Mouse (Mus musculus) mouse trophoblast stem cell (cell line): ENCODE results near the gene Cep170.

ENCODE experiments used
- in situ Hi-C, 2 experiments: fragments of 300-500 bp; cut with MseI, MboI; formaldehyde crosslinking; loops; 2 replicates in 1 of 2; 3 replicates in 1 of 2; pipeline ENCODE4 v1.15.1; 2025

The Cep170 gene

DNA sequence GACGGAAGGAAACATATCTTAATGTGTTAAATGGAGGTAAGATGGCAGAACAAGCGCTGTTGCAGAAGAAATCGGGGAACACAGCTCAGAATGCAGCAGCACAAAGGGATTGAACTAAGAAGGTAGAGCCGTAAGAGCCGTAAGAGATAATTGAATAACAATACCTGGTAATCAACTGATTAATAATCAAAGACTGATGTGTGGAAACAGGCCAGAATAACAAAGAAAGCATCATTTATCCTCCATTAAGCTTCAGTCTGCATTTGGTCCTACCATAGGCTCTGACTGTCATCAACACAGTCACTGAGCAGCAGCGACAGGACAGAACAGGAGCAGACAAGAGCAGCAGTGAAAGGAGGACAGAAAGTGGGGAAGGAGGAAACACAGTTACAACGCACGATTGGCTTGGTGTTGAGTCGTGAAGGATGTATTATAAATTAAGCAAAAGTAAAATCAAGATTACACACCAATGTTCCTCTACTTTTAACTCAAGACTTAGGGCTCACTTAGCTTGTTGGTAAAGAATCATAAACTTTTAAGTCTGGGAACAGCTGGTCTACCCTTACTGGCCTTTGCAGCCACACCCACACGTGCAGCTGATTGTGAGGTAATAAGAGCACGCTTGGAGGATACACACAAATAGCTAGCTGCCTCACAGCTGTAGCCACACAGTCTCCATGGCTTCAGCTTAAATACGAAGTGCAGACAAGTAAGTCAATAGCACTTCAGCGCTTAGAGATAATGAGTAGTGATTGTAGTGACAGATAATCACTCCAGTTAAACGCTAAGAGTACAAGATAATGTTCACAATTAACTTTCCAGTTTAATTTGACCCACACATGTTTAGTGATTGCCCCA, 59.8 kb downstream of the Cep170 start:
- in situ Hi-C loops, result no loop called here

DNA sequence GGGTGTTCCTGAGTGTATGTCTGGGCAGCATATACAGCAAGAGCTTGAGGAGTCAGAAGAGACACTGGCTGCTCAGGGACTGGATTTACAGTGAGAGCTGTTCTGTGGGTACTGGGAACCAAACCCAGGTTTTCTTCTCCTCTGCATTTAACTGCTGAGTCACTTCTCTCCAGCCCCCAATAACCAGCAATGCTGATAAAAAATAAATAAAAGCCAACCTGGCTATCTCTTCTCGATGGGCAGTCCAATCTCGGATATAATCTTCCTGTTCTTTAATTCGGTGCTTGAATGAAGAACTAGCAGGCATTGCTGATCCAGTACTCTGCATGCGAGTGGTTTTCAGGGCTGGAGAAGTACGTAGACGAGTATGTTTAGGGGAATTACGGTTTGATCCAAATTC, 64.2 kb downstream of the Cep170 start:
- in situ Hi-C loops, result no loop called here

DNA sequence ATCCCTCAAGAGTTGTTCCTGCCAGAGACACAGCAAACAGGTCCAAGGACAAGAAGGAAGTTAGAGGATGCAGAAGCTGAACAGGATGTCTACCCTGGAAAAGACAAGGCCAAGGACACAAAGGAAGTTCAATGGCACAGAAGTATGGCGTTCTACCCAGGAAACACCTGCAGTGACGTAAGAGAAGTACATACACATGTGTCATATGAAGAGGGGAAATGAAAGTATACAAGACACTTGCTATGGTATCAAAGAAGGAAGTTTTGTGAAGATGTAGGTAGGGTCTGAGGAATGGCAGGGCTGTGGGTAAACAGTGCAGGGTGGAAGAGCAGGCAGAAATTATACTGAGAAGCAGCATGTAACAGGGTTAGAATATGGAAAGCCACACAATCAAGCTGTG, 81.0 kb downstream of the Cep170 start:
- in situ Hi-C loops, result no loop called here

DNA sequence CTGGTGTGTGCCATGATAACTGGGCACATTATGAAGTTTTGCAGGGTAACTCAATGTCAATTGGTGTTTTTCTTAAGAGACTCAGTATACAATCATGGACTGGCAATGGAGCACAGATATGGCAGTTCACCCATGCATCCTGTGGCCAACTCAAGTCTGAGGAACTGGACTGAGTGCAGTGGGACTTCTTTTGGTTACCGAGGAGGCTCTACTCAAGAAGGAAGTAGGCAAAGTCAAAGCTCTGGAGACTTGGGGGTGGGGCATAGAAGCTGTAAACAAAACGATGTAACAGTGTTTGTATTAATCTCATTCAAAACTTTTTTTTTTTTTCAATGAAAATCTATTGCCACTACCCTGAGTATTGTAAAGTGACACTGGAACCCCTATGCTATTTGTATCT, 83.3 kb downstream of the Cep170 start:
- in situ Hi-C loops, result no loop called here

DNA sequence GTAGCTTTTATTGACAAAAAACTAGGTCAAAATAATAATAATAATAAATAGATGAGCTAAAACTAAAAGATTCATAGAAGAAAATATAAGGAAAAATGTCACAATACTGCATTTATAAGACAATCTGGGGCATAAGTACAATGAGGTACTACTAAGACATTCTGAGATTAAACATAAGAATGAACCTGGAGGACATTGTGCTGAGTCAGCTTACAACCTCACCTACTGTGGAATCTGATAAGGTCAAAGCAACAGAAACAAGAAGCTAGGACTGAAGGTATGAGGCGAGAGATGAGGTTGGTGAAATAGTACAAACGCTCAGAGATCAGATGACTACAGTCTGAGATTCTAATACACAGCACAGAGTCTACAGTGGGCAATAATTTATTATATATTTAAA, 86.5 kb downstream of the Cep170 start:
- in situ Hi-C loops, result no loop called here

DNA sequence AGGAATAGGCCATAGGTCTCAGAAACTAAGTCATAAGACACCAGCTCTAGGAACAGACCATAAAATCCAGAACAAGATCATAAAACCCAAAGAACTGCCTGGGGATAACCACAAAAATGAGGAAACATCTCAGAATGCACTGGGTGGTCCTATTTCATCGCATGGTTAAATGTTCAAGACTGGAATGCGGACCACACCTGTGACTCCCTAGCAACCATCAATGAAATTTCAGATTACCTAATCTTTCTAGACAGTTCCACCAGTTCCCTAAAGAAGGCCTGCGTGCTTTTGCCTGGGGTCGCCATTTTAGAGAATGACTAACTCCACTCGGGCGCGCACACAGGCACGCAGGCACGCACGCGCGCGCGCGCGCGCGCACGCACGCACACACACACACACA, 89.1 kb downstream of the Cep170 start:
- in situ Hi-C loops, result no loop called here

DNA sequence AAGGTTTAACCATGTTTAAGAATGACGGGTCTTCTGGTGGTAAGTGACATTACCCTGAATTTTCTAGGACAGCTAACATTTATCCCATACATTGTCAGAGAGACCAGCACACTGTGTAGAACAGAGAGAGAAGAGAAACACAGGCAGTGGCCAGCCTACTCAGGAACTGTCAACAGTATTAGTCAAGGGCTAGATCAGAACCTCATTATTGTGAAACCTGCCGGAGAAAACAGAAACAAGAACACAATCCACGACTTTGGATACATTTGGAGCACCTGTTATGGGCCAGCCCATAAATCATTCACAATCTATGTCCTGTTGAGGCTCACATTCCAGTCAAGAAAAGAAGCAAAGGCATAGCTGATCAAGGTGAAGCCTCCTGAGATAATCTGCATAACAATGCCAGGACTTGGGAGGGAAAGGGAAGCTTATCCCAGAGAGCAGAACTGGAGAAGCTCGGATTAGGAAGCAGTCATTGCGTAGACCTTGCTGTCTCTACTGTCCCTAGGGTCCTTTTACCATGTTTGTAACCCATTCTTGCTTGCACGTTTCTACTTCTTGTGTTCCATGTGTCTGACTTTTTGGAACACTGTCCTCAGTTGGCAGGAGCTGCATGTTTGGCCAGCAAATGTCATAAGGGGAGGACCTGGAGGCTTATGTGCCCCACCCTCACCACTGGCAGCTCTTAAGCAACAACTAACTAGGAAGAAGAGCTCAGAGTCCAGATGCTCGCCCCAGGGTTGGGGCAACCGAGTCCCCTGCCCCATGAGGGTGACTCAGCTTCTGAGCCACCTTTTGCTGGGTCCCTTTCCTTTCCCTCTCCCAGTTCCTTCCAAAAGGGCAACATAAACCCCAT, 89.8 kb downstream of the Cep170 start:
- in situ Hi-C loops, result no loop called here

DNA sequence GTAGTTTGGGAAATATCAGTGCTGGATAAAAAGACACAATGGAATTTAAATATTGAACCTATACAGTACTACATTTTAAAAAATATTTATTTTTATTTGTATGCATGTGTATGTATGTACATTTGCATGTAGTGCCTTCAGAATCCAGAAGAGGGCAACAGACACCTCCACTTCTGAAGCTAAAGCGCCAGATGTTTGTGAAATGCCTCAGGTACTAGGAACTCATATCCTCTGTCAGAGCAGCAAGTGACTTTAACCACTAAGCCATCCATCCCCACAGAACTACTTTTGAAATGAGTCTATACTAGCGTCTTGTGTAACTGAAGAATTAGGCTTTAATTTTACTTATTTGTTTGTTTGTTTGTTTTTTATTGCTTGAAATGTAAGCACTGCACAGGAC, 101.4 kb downstream of the Cep170 start:
- in situ Hi-C loops, result loop anchor here (5.0 kb wide), 1 partner anchor 150 kb away; no protein-coding TSS in a partner anchor

DNA sequence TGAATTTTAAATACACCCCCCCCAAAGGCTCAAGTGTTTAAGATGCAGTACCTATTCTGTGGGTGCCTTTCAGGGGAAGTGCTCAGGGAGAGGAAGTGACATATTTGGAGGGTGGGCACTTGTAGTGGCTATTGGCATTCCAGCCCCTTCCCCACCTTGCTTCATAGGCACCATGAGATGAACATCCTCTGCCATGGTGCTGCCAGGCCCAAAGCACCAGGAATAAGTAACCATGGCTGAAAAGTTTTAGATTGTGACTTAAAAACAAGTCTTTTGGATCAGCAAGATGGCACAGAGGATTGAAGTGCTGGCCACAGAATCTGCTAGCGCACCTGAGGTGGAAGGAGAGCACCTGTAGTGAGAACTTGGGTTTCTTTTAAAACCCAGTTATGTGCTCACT, 113.6 kb downstream of the Cep170 start:
- in situ Hi-C loops, result no loop called here

DNA sequence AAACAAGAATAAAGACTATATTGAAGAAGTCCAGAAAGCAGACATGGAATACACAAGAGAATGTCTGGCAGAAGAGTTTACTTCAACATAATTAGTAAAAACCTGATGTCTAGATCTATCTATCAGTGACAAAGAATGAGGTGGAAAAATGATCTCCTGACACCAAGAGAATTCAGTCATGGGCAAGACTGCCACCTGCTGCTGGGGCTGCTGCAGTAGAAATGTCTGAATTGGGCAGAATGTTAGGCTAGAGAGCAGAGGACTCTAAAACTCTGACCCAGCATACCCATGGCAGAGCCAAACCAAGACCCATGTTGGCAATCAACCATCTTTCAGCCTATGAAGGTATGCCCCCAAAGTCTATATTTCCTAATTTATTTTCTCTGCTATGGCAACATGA, 114.1 kb downstream of the Cep170 start:
- in situ Hi-C loops, result loop anchor here in 1 of 2 experiments (10.0 to 25.0 kb wide), 2 partner anchors 487 to 765 kb away; no protein-coding TSS in a partner anchor

DNA sequence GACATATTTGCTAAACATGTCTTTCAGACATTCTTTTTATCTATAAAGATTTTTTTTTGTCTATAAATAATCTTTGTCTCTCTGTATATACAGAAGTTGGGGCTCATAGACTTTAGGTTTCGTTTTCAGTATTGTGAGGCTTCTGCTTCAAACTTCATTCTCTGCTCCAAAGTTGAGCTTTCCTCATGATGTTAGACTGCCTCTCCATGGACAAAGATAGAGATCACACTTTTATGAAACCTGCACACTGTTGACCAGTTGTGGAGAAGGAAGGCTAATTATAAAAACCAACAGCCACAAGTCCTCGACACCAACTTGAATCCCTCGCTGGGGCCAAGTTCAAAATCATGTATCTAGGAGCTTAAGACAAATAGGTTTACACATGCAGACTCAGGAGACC, 115.2 kb downstream of the Cep170 start:
- in situ Hi-C loops, result loop anchor here in 1 of 2 experiments (10.0 to 25.0 kb wide), 2 partner anchors 486 to 764 kb away; no protein-coding TSS in a partner anchor

DNA sequence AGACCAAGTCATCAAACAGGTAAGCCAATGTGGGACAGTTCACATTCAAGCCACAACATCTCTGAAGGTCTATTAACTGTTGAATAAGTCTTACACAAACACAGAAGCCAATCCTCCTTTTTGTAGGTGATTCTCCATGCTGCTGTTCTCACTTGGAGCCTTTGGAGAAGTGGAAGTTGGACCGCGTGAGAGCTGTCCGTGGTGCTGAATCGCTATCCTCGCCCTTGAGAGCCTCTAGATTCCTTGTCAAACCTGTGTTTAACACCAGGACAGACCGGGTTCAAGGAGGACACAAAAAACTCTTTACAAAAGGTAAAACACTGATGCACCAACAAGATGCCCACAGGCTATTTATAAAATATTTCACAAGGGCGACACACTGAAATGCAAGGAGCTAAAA, 116.8 kb downstream of the Cep170 start:
- in situ Hi-C loops, result loop anchor here in 1 of 2 experiments (10.0 to 25.0 kb wide), 2 partner anchors 485 to 762 kb away; no protein-coding TSS in a partner anchor

DNA sequence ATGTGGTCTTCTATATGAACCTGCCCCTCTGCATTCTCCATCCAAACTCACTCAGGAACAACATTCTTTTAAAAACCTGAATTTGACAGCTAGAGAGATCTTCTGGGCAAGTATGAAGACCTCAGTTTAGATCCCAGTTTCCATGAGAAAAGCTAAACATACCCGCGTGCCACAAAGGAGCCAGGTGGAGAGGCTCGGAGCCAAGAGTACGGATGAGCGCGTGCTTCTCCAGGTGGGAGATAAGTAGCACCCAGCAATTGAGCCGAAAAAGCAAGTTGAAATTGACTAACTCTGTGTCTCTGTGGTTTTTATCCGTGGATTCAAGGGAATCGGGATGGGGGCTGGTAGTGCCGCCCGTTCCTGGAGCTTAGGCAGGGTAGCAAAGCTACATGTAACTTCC, 122.8 kb downstream of the Cep170 start:
- in situ Hi-C loops, result loop anchor here in 1 of 2 experiments (10.0 to 25.0 kb wide), 2 partner anchors 479 to 756 kb away; no protein-coding TSS in a partner anchor

DNA sequence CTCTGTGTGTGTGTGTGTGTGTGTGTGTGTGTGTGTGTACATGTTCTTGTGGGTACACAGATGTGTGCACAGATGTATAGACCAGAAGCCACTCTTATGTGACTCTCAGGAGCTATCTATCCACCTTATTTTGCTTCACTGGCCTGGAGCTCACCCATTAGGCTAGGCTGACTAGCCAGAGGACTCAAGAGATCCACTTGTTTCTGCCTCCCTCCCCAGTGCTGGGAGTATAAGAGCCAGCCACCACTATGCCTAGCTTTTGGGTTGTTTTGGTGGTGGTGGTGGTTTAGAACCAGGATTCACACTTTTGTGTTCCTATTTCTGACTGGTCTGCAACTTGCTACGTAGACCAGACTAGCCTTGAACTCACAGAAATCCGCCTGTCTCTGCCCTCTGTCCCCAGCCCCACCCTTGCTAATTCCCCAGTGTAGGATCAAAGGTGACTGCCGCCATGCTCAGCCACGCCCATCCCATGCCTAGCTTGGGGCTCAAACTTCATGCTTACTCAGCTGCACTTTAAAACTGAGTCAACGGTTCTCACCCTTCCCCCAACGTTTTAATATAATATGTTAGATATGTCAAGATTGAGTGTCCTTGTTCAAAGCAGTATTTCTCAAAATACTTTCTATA, 125.5 kb downstream of the Cep170 start:
- in situ Hi-C loops, result loop anchor here in 1 of 2 experiments (25.0 kb wide), 1 partner anchor 476 kb away; no protein-coding TSS in a partner anchor
